Mouse (Mus musculus) forebrain, embryonic 13.5 days (tissue): ENCODE data around the gene Nfil3. TPM values are rescaled to one million over a fixed set of nuclear protein-coding genes. Genes with fewer than 3 reads are reported as not detected.
A peak's percentile ranks its signal among the peaks of the same experiment; 100 is the strongest.

Experiments
- ATAC-seq: fragments of 200-750 bp; cut with Nextera tagmentation; 2 replicates; pipeline ENCODE4 v1.8.0; 2017
- H3K27ac ChIP-seq: fragments of 300-500 bp; sonication (generic); 2 replicates; pipeline ENCODE4 v1.5.1; 2015; ENCODE audit warnings: inconsistent platforms, mild to moderate bottlenecking, moderate library complexity
- H3K27me3 ChIP-seq: fragments of 300-500 bp; sonication (generic); 2 replicates; pipeline ENCODE4 v1.6.1; 2015; ENCODE audit warnings: mild to moderate bottlenecking, inconsistent platforms
- H3K36me3 ChIP-seq: fragments of 300-500 bp; sonication (generic); 2 replicates; pipeline ENCODE4 v1.6.1; 2015; ENCODE audit warnings: mild to moderate bottlenecking, inconsistent platforms; ENCODE audit not compliant: poor library complexity, severe bottlenecking
- H3K4me1 ChIP-seq: fragments of 300-500 bp; sonication (generic); 2 replicates; pipeline ENCODE4 v1.6.1; 2015; ENCODE audit warnings: inconsistent platforms
- H3K4me2 ChIP-seq: fragments of 300-500 bp; sonication (generic); 2 replicates; pipeline ENCODE4 v1.6.1; 2015; ENCODE audit warnings: inconsistent platforms, mild to moderate bottlenecking, moderate library complexity
- H3K4me3 ChIP-seq: fragments of 300-500 bp; sonication (generic); 2 replicates; pipeline ENCODE4 v1.5.1; 2015; ENCODE audit warnings: mild to moderate bottlenecking, inconsistent platforms
- H3K9ac ChIP-seq: fragments of 300-500 bp; sonication (generic); 2 replicates; pipeline ENCODE4 v1.6.1; 2015; ENCODE audit warnings: mild to moderate bottlenecking, inconsistent platforms
- H3K9me3 ChIP-seq: fragments of 300-500 bp; sonication (generic); replicated peaks from 2 replicates; pipeline ENCODE4 v1.6.1; 2016; ENCODE audit warnings: inconsistent platforms
- whole genome bisulfite sequencing: fragments of 180-500 bp; shearing (Covaris S2); methylation state at CpG from one replicate; pipeline ENCODE4 v1.1.7; 2015; 5-methylcytosine and 5-hydroxymethylcytosine counted together
- polyA plus RNA-seq: library from polyadenylated mRNA; unstranded; fragments of >200 nt; fragmentation: Nextera tagmentation; extraction: Ambion mirVana; gene quantifications from 2 replicates; pipeline ENCODE4 v1.2.1, GENCODE M21; 2015

Gene Nfil3
- polyA plus RNA-seq, 1 experiment from 2014 or later: 37.0 TPM

DNA sequence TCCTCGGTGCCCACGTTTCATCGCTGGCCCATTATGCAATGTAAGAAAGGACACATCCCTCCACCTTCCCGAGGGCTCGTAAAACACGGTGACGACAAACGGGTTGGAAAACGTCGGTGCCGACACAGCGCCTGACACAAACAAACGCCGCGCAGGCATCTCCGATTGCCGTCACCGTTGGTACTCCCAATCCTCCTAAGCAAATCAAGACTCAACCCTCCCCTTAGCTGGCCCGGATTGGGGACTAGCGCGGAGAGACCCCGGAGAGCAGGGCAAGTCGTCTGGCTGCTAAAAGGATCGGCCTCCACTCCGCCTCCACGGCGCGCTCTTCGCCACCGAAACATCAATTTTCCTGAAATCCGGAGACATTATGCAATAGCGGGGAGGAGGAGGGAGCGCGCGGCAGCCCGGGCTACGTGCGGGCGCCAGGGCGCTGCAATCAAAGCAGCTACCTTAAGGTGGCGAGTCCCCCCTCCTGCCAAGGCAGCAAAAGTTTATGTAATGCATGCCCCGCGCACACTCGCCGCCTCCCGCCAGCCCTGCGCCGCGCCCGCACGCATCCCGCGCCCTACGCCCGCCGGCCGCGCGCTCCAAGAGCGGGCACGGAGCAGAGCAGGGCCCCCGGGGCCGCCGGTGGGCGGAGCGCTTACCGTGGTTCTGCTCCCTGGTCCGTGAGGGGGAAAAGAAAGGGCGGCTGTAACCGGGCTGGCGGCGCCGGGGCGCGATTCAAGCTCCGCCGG, 492 bp downstream of the Nfil3 start:
- H3K9ac ChIP-seq: peak overlapping the region; percentile 88
- peaks cover 31% of the 10 kb centered on the region for H3K27me3 ChIP-seq
- H3K4me3 ChIP-seq: peak overlapping the region; percentile 86
- ATAC-seq: peak; percentile 77
- under 1% methylated on average over 75 of the region's 77 CpGs for WGBS
- peak overlapping the region; percentile 92 for H3K27ac ChIP-seq
- H3K9me3 ChIP-seq: no peaks in the 10 kb centered on the region
- H3K4me2 ChIP-seq: peak overlapping the region; percentile 98
- no peaks in the 10 kb centered on the region for H3K36me3 ChIP-seq
- H3K4me1 ChIP-seq: peaks cover 48% of the 10 kb centered on the region

DNA sequence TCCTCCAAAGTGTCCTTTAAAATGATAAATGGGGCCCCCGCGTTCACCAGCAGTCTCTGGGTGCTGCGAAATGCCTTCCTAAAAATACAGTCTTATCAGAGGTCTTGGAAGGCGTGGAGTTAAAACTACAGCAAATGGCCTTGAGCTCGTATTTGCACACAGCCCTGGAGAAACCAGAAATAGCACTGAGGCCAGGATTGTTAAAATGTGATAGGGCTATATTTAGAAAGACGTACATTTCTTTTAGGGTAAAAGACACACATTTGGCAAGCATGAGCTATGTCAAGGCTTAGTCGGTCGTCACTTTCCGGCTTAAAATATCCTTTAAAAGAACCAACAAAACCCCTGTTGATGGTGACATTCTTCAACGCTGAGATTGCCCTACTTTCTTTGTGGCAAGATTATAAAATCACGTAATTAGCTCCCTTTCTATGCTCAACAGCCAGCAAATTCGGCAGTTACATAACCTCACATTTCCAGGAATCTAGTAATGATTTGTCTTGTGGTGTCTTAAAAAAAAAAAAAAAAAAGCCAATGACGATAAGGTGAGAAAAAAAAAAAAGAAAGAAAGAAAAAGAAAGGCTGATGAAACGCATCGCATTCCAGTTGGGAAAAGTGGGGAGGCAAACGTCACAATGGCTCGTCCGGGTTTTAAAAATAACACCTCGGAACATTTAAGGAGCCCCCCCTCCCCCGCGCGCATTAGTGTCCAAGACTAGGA, 1.4 kb downstream of the Nfil3 start:
- Histone ChIP-seq H3K36me3 (no peaks in the 10 kb centered on the region), H3K9me3 (no peaks in the 10 kb centered on the region), H3K9ac (peak overlapping the region; percentile 88), H3K27me3 (peaks cover 35% of the 10 kb centered on the region), H3K27ac (peak overlapping the region; percentile 92), H3K4me1 (peaks cover 53% of the 10 kb centered on the region), H3K4me3 (peak overlapping the region; percentile 86), H3K4me2 (peak overlapping the region; percentile 98)
- ATAC-seq: no peak
- WGBS: under 1% methylated on average over 22 of the region's 22 CpGs

DNA sequence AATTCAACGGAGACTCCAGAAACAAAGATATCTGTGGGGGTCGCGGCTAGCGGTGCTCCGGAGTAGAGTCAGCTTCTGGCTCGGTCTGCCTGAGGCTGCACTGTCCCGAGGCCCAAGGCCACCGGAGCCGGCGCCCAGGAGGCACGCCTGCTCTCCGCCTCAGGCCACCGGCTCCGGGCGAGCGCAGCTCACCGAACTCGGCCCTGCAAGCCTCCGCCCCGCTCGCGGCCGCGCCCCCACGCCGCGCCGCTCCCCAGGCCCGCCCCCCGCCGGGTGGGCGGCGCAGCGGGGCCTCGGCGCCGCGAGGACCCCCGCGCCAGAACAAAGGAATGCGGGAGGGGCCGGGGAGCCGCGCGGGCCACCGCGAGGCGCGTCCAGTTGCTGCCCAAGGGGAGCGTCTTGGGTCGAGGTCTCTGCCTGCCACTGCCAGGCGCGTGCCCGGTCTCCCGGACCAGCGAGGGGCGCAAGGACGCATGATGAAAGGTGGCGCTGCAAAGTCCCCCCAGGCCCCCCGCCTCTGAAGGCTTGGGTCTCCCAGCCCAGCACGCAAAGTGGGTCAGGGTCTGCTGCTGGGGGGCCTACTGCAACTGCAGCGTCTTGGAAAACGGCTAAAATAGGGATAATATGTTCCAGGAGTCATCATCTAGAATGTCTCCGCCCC, 2.4 kb downstream of the Nfil3 start:
- H3K36me3 ChIP-seq: no peaks in the 10 kb centered on the region
- peak overlapping the region; percentile 85 for H3K27ac ChIP-seq
- H3K4me2 ChIP-seq: peak overlapping the region; percentile 96
- 1% methylated on average over 62 of the region's 64 CpGs for WGBS
- no peaks in the 10 kb centered on the region for H3K9me3 ChIP-seq
- peak overlapping the region; percentile 86 for H3K4me3 ChIP-seq
- H3K27me3 ChIP-seq: peaks cover 36% of the 10 kb centered on the region
- H3K4me1 ChIP-seq: peaks cover 53% of the 10 kb centered on the region
- H3K9ac ChIP-seq: peak overlapping the region; percentile 88
- peak; percentile 4; the same call in 1 of the 2 replicates for ATAC-seq

DNA sequence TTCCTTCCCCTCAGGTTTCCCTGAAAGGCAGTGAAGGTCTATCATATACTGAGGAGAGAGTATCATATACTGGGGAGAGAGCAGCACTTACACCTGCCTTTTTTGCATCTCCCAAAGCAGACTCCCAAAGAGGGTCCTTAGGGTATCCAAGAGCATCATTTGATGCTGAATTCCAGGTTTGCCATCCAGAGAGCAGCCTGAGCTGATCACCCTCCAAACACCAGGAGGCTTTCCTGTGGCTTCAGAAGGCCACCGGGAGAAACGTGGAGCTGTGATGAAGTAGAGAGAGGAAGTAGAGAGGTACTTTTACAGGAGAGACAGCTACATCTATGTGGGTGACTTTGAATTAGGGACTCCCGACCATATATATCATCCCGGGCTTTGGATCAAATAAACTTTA, 3.1 kb downstream of the Nfil3 start:
- peaks cover 42% of the 10 kb centered on the region for H3K27me3 ChIP-seq
- H3K9me3 ChIP-seq: no peaks in the 10 kb centered on the region
- 27% methylated on average over 4 of the region's 4 CpGs for WGBS
- ATAC-seq: no peak
- peak overlapping the region; percentile 96 for H3K4me2 ChIP-seq
- no peaks in the 10 kb centered on the region for H3K36me3 ChIP-seq
- H3K9ac ChIP-seq: peak overlapping the region; percentile 88; the same call in 1 of the 2 replicates
- peak overlapping the region; percentile 86 for H3K4me3 ChIP-seq
- no peak overlapping the region for H3K27ac ChIP-seq
- H3K4me1 ChIP-seq: peaks cover 53% of the 10 kb centered on the region

DNA sequence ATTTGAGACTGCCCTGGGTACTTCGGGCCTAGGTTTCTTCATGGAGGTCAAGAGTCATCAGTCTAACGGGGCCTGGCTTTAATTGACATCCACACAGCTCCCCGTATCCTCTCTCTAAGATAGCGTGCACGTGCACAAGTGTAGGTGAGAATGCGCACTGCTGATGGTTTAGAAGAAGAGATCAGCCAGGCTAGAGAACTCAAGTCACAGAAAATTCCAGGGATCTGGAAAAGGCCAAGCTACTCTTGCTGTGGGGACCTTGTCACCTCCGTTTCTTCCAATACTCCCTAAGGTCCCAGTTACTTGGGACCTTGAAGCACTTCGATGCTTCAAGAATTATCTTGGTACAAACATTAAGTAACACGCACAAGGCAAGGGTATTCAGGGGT, 3.7 kb downstream of the Nfil3 start:
- WGBS: 70% methylated on average over 9 of the region's 9 CpGs
- no peak overlapping the region for H3K27ac ChIP-seq

DNA sequence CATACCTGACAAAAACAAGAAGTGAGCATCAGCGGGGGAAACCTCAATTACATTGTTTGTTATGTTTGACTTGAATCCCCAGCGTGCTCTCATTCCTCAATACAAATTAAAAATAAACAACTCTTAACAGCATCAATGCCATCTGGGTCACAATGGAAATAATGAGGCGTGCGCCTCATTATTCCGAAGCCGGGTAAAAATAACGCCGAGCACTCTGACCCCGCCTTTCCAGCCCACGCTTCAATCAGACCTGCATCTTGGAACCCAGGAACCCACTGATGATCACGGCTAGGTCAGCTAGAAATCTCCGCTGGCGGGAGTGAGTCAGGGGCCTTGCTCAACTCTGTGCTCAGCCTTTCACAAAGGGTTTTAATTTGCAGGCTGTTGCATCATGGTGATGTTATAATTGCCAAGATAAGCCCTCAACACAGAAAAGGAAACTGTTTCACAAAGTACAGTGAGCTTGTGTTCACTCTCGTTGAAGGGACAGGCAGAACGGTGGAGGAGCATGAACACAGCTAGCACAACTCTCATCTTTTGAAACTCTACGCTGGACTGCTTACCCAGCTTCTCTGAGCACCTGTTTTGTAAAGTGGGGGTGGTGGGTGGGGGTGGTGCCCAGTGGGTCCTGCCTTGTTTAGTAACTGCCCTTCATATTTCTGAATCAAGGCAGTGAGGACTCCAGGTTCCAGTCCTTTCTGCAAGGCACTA, 4.2 kb downstream of the Nfil3 start:
- no peak for ATAC-seq
- Histone ChIP-seq H3K4me3 (peak overlapping the region; percentile 21), H3K36me3 (no peaks in the 10 kb centered on the region), H3K27me3 (peaks cover 35% of the 10 kb centered on the region), H3K4me2 (peak overlapping the region; percentile 96), H3K9ac (peak overlapping the region; percentile 31; the same call in 1 of the 2 replicates), H3K9me3 (no peaks in the 10 kb centered on the region), H3K27ac (no peak overlapping the region), H3K4me1 (peaks cover 45% of the 10 kb centered on the region)
- 6% methylated on average over 16 of the region's 16 CpGs for WGBS

More for the DNA sequence above, 3.7 kb downstream of the Nfil3 start:
- H3K9me3 ChIP-seq: no peaks in the 10 kb centered on the region
- peaks cover 51% of the 10 kb centered on the region for H3K4me1 ChIP-seq
- H3K27me3 ChIP-seq: peaks cover 40% of the 10 kb centered on the region
- peak overlapping the region; percentile 96 for H3K4me2 ChIP-seq
- no peaks in the 10 kb centered on the region for H3K36me3 ChIP-seq
- peak overlapping the region; percentile 86; the same call in 1 of the 2 replicates for H3K4me3 ChIP-seq
- H3K9ac ChIP-seq: peak overlapping the region; percentile 31; the same call in 1 of the 2 replicates
- ATAC-seq: no peak

DNA sequence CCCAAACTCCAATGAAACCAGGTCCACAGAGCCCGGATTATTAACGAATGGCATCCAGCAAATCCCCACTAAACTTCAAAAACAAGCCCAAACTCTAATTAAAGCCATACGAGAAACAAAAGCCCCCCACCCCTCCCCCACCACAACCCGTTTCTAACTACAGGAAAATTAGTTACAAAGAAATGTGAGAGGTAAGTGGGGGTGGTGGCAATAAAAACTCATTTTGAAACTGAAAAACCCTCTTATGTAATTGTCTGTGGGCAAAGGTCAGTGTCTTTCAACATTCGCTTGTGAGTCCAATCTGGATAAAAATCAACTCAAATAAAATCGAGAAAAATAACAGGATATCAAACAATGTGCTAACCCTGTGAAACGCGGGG, 4.8 kb downstream of the Nfil3 start:
- H3K4me3 ChIP-seq: peak overlapping the region; percentile 21; the same call in 1 of the 2 replicates
- peaks cover 41% of the 10 kb centered on the region for H3K4me1 ChIP-seq
- H3K36me3 ChIP-seq: no peaks in the 10 kb centered on the region
- ATAC-seq: no peak
- peaks cover 33% of the 10 kb centered on the region for H3K27me3 ChIP-seq
- H3K27ac ChIP-seq: no peak overlapping the region
- H3K9ac ChIP-seq: no peak overlapping the region
- no peaks in the 10 kb centered on the region for H3K9me3 ChIP-seq
- WGBS: 9% methylated on average over 8 of the region's 8 CpGs
- peak overlapping the region; percentile 96 for H3K4me2 ChIP-seq

DNA sequence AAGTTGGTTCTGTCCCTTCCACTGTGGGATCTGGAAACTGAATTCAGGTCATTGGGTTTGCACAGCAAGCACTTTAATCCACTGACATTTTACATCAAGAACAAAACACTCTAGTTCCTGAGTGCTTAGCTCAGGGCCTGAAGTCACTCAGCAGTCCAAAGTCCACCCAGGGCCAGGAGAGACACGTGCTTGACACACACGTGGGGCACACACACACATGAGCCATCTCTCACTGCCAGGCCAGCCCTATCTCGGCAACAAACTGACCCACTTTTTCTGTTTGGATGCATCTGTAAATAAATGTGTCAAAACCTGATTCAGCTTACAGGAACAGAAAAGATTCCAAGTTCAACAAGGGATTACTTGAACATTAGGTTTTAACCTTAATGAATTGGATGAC, 6.2 kb downstream of the Nfil3 start:
- peaks cover 41% of the 10 kb centered on the region for H3K4me1 ChIP-seq
- H3K9me3 ChIP-seq: no peaks in the 10 kb centered on the region
- no peak overlapping the region for H3K27ac ChIP-seq
- WGBS: 73% methylated on average over 3 of the region's 3 CpGs
- peaks cover 33% of the 10 kb centered on the region for H3K27me3 ChIP-seq
- H3K4me3 ChIP-seq: no peak overlapping the region
- H3K9ac ChIP-seq: no peak overlapping the region
- H3K4me2 ChIP-seq: no peak overlapping the region
- no peak for ATAC-seq
- no peaks in the 10 kb centered on the region for H3K36me3 ChIP-seq

DNA sequence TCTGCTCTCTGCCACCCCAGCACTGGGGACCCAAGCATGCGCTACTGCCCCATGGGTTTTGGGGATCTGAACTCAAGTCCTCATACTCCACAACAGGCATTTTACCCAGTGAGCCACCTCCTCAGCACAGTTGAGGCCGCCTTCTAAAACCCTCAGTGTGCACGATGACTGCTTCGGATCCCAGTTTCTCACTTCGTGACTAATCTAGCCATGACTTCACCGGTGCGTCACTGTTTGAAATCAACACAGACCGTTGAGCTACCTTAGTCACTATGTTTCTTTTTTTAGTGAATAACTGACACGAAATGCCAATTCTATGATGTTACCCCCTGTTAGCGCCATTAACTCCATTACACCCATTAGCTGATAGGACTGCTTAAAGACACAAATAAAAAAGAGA, 7.4 kb downstream of the Nfil3 start:
- H3K4me2 ChIP-seq: no peak overlapping the region
- H3K9me3 ChIP-seq: no peaks in the 10 kb centered on the region
- WGBS: 95% methylated on average over 10 of the region's 10 CpGs
- H3K4me3 ChIP-seq: no peak overlapping the region
- H3K9ac ChIP-seq: no peak overlapping the region
- peaks cover 5% of the 10 kb centered on the region for H3K36me3 ChIP-seq
- H3K4me1 ChIP-seq: peaks cover 35% of the 10 kb centered on the region
- no peak for ATAC-seq
- no peak overlapping the region for H3K27ac ChIP-seq
- H3K27me3 ChIP-seq: peaks cover 31% of the 10 kb centered on the region

DNA sequence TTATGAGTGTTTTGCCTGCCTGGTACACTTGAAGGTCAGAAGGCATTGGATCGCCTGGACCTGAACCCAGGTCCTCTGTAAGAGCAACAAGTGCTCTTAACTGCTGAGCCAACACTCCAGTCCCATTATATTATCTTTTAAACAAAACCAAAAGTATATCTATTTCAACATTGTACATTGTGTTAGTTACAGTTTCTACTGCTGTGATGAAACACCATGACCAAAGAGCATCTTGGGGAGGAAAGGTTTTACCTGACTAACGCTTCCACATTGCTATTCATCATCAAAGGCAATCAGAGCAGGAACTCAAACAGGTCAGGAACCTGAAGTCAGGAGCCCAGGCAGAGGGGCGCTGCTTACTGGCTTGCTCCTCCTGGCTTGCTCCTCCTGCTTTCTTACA, 8.2 kb downstream of the Nfil3 start:
- ATAC-seq: no peak
- 89% methylated on average over 3 of the region's 3 CpGs for WGBS
- Histone ChIP-seq H3K27ac (no peak overlapping the region), H3K4me1 (peaks cover 27% of the 10 kb centered on the region), H3K4me3 (no peak overlapping the region), H3K27me3 (peaks cover 23% of the 10 kb centered on the region), H3K9me3 (no peaks in the 10 kb centered on the region), H3K4me2 (no peak overlapping the region), H3K36me3 (peaks cover 13% of the 10 kb centered on the region), H3K9ac (no peak overlapping the region)

DNA sequence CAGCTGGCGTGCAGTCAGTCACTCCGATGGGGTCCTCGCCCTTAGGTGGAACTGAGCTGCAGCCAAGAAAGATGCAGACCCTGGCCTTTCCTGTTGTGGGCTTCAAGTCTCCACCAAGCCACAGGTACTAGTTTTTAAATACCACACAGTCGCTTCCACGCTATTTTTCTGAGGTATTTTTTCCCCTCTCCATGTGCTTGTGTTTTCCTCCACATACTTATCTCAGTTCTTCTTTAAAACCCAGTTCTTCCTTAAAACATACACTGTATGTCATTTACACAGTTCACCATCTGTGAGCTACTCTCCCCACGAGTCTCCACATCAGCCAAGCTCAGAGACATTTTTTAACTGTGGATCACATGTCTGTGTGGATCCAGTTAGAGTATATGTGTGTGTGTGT, 10.0 kb downstream of the Nfil3 start:
- no peak for ATAC-seq
- Histone ChIP-seq H3K9ac (no peak overlapping the region), H3K27ac (no peak overlapping the region), H3K4me2 (no peak overlapping the region), H3K4me3 (no peak overlapping the region), H3K36me3 (peaks cover 29% of the 10 kb centered on the region), H3K4me1 (peaks cover 10% of the 10 kb centered on the region), H3K9me3 (no peaks in the 10 kb centered on the region), H3K27me3 (peaks cover 13% of the 10 kb centered on the region; the same call in 1 of the 2 replicates)
- WGBS: 89% methylated on average over 6 of the region's 6 CpGs
